Mouse (Mus musculus): ENCODE measurements at regions not wholly inside any gene's neighbourhood (a gene's known extent, or its start where the extent isn't known, plus 50 kb on each side); places are given as distances from the start of the nearest gene placed in this dataset.

GRCm38 (mm10) chr16:97685603-97686285 lies 74.7 kb upstream of the Tmprss2 start:
- no peak for TF ChIP-seq CTCF (IDR thresholded peaks at IDR 0.05; ENCODE audit: borderline replicate concordance, insufficient read depth, low read length)
- TF ChIP-seq POLR2A (IDR thresholded peaks at IDR 0.05; ENCODE audit: low read depth, low read length), result no peak

Data from embryonic fibroblast, embryonic 13.5 days (primary cell).